Mouse (Mus musculus): ENCODE measurements around the gene Lypd5.

Gene Lypd5

DNA sequence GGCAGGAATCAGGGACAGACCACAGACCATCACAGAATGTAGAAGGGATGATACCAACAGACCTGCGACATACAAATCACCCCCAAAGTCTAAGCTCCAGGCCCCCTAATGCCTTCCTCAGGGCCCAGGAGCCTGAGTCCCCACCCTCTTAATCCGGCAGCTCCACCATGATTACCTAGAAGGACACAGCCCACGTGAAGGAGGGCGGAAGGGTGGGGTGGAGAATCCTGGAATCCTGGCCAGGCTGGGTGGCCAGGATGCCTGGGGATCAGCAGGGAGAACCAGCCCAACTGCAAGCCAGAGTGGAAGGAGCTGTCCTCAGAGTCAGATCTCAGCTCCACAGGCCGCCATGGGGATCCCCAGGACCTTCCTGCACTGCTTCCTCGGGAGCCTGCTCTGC lies at the start of gene Lypd5:
Lypd5 (plus strand) TSS at position 301 of the 400 bp plus-strand sequence.
- no peak for ATAC-seq (ENCODE audit: insufficient number of reproducible peaks, low FRiP score, low TSS enrichment)

- ATAC-seq (ENCODE audit: insufficient number of reproducible peaks, low FRiP score, low TSS enrichment): no peak
These were observed 49.0 kb upstream of the Lypd5 start for GRCm38 (mm10) chr7:24299823-24300481.

GRCm38 (mm10) chr7:24300771-24301282 lies 48.2 kb upstream of the Lypd5 start, which contains the start of gene Zfp61:
TSS of gene Zfp61 (minus strand) at chr7:24301232.
- ATAC-seq (ENCODE audit: insufficient number of reproducible peaks, low FRiP score, low TSS enrichment): no peak

GRCm38 (mm10) chr7:24315726-24316566 lies 33.0 kb upstream of the Lypd5 start:
- ATAC-seq (ENCODE audit: insufficient number of reproducible peaks, low FRiP score, low TSS enrichment): 0 out of 2 replicates have a peak, but pooled peaks have one; percentile 22

DNA sequence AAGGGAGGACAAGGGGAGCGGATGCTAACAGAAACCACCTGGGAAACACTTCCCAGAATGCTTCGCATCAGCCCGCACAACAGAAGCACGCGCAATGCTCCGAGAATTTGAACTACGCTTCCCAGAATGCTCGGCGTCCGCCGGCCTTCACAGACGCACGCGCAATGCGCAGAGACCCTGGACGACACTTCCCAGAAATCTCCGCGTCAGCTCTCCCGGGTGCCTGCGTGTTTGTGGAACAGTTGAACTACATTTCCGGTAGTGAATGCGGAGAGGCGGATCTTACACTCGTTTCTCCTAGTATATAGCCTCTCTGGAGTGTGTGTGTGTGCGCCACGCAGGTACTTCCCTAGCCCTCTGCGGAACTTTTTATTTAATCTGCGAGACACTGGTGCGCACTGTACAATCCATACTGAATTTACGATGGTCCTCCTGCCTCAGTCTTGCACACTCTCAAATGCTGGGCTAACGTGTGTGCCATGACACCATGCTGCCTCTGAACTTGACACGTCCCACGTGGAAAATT lies 32.4 kb upstream of the Lypd5 start, which contains the start of gene Zfp94:
Zfp94 (minus strand) TSS at position 100 of the 526 bp plus-strand sequence.
- peak; percentile 97 for ATAC-seq (ENCODE audit: insufficient number of reproducible peaks, low FRiP score, low TSS enrichment)

GRCm38 (mm10) chr7:24318942-24319341 lies 30.1 kb upstream of the Lypd5 start:
- no peak for ATAC-seq (ENCODE audit: insufficient number of reproducible peaks, low FRiP score, low TSS enrichment)

GRCm38 (mm10) chr7:24322593-24322992 lies 26.4 kb upstream of the Lypd5 start:
- ATAC-seq (ENCODE audit: insufficient number of reproducible peaks, low FRiP score, low TSS enrichment): no peak

- ATAC-seq (ENCODE audit: insufficient number of reproducible peaks, low FRiP score, low TSS enrichment): no peak
These were observed 23.8 kb upstream of the Lypd5 start for GRCm38 (mm10) chr7:24325197-24325596.

DNA sequence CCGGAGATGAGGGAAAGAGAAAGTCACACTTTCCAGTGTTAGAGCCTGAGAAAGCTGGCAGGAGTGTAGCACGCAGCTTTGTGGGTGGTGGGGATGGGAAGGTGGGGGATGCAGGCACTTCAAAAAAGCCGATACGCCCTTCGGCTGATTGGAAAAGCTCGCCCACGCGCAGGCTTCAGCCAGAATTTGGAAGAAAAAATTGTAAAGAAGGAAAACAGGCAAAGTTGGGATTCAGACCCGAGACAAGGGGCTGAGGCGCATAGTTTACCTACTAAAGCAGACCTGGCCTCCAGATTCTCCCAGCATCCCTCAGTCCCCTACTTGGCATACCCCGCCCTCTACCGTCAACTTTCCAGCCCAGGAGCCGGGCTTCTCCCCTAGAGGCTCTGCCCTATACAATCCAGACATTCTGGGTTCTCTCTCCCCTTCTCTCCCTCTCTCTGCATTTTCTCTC lies 23.3 kb upstream of the Lypd5 start:
- no peak for ATAC-seq (ENCODE audit: insufficient number of reproducible peaks, low FRiP score, low TSS enrichment)

DNA sequence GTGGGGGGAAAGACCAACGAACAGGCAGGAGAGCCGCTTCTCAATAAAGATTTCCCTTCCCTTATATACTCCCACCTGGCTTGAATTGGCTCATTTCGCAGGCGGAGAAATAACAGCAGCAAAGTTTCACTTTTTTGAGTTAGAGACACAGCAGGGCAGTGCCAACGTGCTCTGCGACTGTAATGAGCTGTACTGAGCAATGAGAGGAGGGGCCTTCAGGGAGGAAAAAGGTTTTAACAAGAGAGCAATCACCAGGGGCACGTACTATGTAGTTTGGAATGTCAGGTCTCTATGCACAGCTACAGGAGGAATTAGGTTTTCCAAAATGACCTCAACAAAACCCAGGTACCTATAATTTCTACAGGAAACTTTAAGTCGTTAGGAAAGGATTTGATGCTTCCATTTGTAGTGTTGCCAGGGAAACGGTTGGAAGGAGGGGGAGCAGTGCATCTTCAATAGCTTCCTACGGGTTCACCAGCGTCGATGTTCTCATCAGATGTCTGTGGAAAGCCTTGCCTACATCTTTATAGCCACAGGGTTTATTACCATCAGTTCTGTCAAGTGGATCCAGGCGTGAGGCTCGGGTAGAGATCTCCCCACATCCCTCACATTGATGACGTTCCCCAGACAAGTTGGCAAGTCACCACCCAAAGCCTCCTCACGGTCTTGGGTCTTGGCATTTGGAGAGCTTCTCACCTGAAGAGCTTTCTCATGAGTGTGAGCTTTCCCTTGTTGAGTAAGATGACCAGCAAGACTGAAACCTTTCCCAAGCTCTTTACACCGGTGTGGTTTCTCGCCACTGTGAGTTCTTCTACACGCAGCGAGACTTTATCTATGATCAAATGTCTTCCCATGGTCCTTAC lies 22.5 kb upstream of the Lypd5 start:
- ATAC-seq (ENCODE audit: insufficient number of reproducible peaks, low FRiP score, low TSS enrichment): no peak

DNA sequence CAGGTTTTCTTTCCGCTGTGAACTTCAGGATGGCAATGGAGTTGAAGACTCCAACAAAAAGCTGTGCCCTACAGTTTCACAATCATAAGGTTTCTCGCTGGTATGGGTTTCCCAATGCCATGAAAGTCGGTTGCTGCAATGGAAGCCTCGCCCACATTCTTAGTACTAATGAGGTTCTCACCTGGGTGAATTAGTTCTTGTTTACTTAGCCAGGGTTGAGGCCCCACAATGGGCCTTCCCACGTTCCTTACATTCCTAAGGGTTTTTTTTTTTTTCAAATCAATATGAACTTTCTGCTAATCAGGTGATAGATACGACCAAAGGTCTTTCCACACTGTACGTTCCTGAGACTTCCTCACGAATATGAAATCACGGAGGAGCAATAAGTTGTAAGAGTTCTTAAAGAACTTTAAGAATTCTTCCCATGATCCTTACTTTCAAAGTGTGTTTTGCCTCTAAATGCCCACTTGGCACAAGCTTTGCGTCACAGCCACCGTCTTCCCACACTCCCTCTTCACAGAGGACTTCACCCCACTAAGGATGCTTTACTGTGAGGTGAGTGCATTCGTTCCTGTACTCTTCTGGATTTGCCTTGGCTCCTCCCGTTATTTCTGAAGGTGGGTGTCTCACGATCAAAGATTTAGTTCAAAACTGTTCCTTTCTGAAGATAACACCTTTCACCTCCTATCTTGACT lies 21.6 kb upstream of the Lypd5 start:
- ATAC-seq (ENCODE audit: insufficient number of reproducible peaks, low FRiP score, low TSS enrichment): no peak

DNA sequence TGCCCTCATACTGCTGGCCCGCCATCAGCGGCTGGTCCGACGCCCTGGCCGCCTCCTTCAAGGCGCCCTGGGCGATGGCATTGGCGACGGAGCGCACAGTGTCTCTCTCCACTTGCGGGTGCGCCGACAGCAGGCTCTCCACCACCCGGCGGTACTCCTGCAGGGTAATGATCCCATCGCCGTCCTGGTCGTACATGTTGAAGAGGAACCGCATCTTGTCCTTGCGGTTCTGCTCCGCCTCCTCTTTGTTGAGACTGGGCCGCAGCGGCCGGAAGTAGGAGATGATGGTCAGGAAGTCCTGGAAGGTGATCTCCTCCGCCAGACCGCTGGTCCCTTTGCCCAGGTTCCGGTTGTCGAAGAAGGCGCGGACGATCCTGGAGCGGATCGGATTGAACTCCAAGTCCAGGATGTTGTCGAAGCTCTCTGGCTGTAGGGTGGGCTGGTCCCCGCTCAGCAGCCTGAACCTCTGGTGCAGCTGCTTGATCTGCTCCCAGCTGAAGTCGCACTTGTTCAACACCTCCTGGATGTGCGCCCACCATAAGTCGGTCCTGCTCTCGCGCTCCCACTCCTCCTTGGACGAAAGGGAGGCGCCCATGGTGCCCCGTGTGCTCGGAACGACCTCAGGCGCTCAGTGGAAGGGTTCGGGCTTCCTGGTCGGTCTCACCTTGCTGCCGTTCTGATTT lies 15.6 kb upstream of the Lypd5 start, which contains the start of gene Tescl:
Tescl (minus strand) TSS at position 633 of the 683 bp plus-strand sequence.
- ATAC-seq (ENCODE audit: insufficient number of reproducible peaks, low FRiP score, low TSS enrichment): no peak

GRCm38 (mm10) chr7:24335699-24336309 lies 13.2 kb upstream of the Lypd5 start:
- ATAC-seq (ENCODE audit: insufficient number of reproducible peaks, low FRiP score, low TSS enrichment): no peak

GRCm38 (mm10) chr7:24338241-24338640 lies 10.8 kb upstream of the Lypd5 start:
- ATAC-seq (ENCODE audit: insufficient number of reproducible peaks, low FRiP score, low TSS enrichment): no peak

DNA sequence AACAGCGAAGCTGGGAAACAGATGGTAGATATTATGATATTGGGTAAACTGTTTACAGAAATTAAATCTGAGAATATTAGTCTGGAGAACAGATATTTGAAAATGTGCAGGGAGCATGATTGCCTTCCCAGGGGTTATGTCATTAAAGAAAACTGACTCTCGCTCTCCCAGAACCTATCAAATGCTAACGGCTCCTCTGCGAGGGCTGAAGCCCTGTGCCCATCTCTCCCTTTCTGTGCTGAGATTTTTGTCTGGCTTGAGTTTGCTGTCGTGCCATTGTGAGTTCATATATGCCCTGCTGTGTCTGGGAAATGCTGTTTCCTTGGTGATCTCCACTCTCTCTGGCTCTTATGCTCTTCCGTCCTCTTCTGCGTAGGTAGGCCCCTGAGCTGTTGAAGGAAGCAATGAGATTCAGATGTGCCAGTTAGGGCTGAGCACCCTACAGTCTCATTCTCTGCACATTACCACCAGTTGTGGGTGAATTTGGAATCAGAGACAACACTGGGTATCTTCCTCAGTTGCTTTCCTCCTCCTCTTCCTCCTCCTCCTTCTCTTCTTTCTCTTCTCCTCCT lies 5.2 kb upstream of the Lypd5 start:
- no peak for ATAC-seq (ENCODE audit: insufficient number of reproducible peaks, low FRiP score, low TSS enrichment)

GRCm38 (mm10) chr7:24346444-24346843 lies 2.6 kb upstream of the Lypd5 start:
- ATAC-seq (ENCODE audit: insufficient number of reproducible peaks, low FRiP score, low TSS enrichment): no peak

DNA sequence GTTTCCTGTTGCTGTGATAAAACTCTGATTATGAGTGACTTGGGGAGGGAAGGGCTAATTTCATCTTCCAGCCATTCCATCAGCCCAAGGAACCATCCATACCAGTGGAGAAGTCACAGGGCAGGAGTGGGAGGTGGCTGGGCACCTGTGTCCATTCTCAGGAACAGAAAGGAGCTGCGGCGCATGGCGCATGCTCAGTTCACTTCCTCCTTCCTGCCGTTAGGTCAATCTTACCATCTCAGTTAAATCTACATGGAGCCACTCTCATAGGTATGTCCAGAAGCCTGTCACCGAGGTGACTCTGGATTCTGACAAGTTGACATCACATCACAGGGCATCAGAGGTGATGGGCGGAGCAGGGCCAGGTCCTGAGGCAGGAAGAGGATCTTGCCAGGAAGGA lies 6.7 kb downstream of the Lypd5 start:
- ATAC-seq (ENCODE audit: insufficient number of reproducible peaks, low FRiP score, low TSS enrichment): no peak

- ATAC-seq (ENCODE audit: insufficient number of reproducible peaks, low FRiP score, low TSS enrichment): no peak
These were observed 7.1 kb downstream of the Lypd5 start for GRCm38 (mm10) chr7:24356081-24356480.

Data from cerebellum, adult (tissue).